Mouse (Mus musculus) B cell, adult 62 days (primary cell): ENCODE results near the gene Sh2b3. TPM values are rescaled to one million over a fixed set of nuclear protein-coding genes. Genes with fewer than 3 reads are reported as not detected.

ENCODE experiments used
- total RNA-seq: library from RNA; stranded (reverse); gene quantifications from 4 replicates; pipeline ENCODE4 v1.2.4, GENCODE M21; 2023

Sh2b3 gene
- 159 to 169 TPM (median 162 TPM) in 4 replicates for total RNA-seq

DNA sequence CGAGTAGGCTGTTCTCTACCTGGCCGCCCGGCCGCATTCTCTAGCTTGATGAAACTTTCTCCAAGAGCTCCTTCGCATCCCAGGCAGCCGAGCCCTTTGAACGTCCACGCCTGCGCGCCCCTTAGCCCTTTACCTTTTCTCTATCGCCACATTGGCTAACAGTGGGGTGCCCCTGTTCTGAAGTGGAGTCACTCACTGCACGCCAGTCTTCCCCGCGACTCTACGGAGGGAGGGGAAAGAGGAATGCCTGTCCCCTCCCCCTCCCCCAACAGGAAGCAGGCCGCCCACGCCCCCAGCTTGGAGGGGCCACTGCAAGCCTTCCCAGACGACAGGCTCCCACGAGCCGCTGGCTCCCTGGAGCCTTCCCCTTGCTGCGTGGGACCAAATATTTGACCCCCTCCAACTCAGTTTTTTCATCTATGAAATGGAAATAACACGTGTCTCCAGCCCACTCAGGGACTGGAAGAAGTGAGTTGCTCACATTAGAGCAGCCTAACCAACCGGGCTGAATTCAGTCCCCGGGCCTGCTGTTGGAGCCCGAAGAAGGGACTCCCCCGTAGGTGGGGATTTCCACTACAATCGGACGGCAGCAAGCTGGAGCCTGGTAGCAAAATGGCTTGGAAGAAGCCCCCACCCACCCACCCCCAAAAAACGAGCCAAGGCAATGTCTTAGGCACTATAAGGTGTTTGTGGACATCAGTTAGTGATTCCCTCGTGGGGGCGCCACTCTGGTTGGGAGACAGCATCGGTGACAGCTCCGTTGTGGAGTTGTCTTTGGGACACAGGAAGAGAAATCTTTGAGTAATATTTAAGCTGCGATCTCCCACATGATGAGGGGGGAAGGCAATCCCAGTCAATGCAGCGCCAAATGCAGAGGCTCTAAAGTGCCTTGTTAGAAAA lies at the start of gene Sh2b3:
TSS of gene Sh2b3 (minus strand) at position 206 of the 900 bp plus-strand sequence.

DNA sequence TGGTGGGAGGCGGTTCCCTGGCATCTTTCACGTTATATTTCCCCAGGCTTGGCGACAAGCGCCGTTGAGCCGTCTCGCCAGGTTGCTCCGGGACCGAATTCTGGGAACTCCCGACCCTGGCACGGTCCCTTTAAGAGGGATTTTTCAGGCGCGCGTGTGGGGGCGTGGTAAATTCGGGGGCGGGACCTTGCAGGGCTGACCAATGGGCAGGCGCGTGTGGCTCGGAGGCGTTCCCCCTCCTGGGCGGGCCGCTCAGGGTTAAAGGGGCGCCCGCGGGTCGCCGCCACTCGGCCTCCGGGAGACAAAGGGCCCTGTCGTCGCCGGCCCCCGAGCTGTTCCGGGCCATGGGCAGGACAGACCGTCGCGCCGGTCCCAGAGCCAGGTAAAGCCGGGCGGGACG lies 11.3 kb upstream of the Sh2b3 start, which contains the start of gene Pheta1:
TSS of gene Pheta1 (plus strand) at position 242 of the 400 bp plus-strand sequence.

Other genes with a start within 250 kb of the Sh2b3 start
- gene Aldh2, start 243.8 kb downstream of the Sh2b3 start, total RNA-seq, result 323 to 356 TPM (median 343 TPM) in 4 replicates
- gene Acad12, start 218.7 kb downstream of the Sh2b3 start, total RNA-seq, result 9.5 to 12.7 TPM (median 10.2 TPM) in 4 replicates
- 9.8 to 13.0 TPM (median 11.4 TPM) in 4 replicates for gene Acad10, start 177.1 kb downstream of the Sh2b3 start, total RNA-seq
- gene Brap, start 177.1 kb downstream of the Sh2b3 start, total RNA-seq, result 84.6 to 91.2 TPM (median 89.7 TPM) in 4 replicates
- 69.8 to 88.9 TPM (median 78.7 TPM) in 4 replicates for gene Atxn2, start 126.3 kb downstream of the Sh2b3 start, total RNA-seq
- 2.5 to 3.3 TPM (median 3.1 TPM) in 4 replicates for gene Pheta1, start 11.3 kb upstream of the Sh2b3 start, total RNA-seq
- not detected in 4 replicates for gene Cux2, start 212.5 kb upstream of the Sh2b3 start, total RNA-seq